Mouse (Mus musculus) adrenal gland, postnatal 36 days (tissue): ENCODE results near the gene Hoxb6. TPM values are rescaled to one million over a fixed set of nuclear protein-coding genes. Genes with fewer than 3 reads are reported as not detected.

Source experiments
- DNase-seq, 2 experiments: peaks; one replicate each; pipeline ENCODE4 v3.0.0; 2021; ENCODE audit warnings: mixed read lengths in 1 of 2
- total RNA-seq, 2 experiments: library from RNA; stranded (reverse); gene quantifications; 2 replicates each; pipeline ENCODE4 v1.2.3; 2021

Gene Hoxb6
- total RNA-seq, 2 experiments from 2014 or later = 43.9 to 62.2 TPM

GRCm38 (mm10) chr11:96299781-96300180 is 7.5 kb downstream of the Hoxb6 start:
- no peak for DNase-seq

- DNase-seq = no peak
Measured at GRCm38 (mm10) chr11:96300354-96301063, 8.2 kb downstream of the Hoxb6 start.

- DNase-seq = no peak
Measured at GRCm38 (mm10) chr11:96301064-96301431, 8.8 kb downstream of the Hoxb6 start.

GRCm38 (mm10) chr11:96301837-96302236 is 9.6 kb downstream of the Hoxb6 start:
- DNase-seq = peak; percentile 90 to 93

GRCm38 (mm10) chr11:96302381-96303150 is 10.3 kb downstream of the Hoxb6 start:
- DNase-seq = no peak

GRCm38 (mm10) chr11:96303151-96304099 is 11.1 kb downstream of the Hoxb6 start, which contains the start of gene Hoxb5:
Gene Hoxb5, plus strand, starts transcription at chr11:96303336.
- peak; percentile 92 for DNase-seq

- DNase-seq = no peak
Measured at GRCm38 (mm10) chr11:96304381-96305195, 12.3 kb downstream of the Hoxb6 start.

GRCm38 (mm10) chr11:96305505-96306182 is 13.4 kb downstream of the Hoxb6 start:
- DNase-seq = no peak

- no peak for DNase-seq
Measured at GRCm38 (mm10) chr11:96306183-96306907, 14.1 kb downstream of the Hoxb6 start.

- DNase-seq = no peak
Measured at GRCm38 (mm10) chr11:96306908-96307269, 14.6 kb downstream of the Hoxb6 start.

- DNase-seq = no peak
Measured at GRCm38 (mm10) chr11:96308763-96309162, 16.5 kb downstream of the Hoxb6 start.

- no peak for DNase-seq
Measured at GRCm38 (mm10) chr11:96309288-96309687, 17.0 kb downstream of the Hoxb6 start.

GRCm38 (mm10) chr11:96310183-96310938 is 18.1 kb downstream of the Hoxb6 start:
- DNase-seq = no peak

- peak; percentile 62 to 68 for DNase-seq
Measured at GRCm38 (mm10) chr11:96311097-96311496, 18.8 kb downstream of the Hoxb6 start.

- DNase-seq = peak; percentile 81 to 82
Measured at GRCm38 (mm10) chr11:96311520-96312417, 19.5 kb downstream of the Hoxb6 start.

- DNase-seq = no peak
Measured at GRCm38 (mm10) chr11:96313134-96313533, 20.9 kb downstream of the Hoxb6 start.

- no peak for DNase-seq
Measured at GRCm38 (mm10) chr11:96313806-96314428, 21.6 kb downstream of the Hoxb6 start.
